Mouse (Mus musculus) embryo, embryonic 11.5 days (tissue): ENCODE data around the gene Dpp6.

Experiments
- DNase-seq: peaks from one replicate; pipeline ENCODE4 v3.0.0-alpha.2; 2012; ENCODE audit warnings: low read depth, low spot score

The Dpp6 gene

DNA sequence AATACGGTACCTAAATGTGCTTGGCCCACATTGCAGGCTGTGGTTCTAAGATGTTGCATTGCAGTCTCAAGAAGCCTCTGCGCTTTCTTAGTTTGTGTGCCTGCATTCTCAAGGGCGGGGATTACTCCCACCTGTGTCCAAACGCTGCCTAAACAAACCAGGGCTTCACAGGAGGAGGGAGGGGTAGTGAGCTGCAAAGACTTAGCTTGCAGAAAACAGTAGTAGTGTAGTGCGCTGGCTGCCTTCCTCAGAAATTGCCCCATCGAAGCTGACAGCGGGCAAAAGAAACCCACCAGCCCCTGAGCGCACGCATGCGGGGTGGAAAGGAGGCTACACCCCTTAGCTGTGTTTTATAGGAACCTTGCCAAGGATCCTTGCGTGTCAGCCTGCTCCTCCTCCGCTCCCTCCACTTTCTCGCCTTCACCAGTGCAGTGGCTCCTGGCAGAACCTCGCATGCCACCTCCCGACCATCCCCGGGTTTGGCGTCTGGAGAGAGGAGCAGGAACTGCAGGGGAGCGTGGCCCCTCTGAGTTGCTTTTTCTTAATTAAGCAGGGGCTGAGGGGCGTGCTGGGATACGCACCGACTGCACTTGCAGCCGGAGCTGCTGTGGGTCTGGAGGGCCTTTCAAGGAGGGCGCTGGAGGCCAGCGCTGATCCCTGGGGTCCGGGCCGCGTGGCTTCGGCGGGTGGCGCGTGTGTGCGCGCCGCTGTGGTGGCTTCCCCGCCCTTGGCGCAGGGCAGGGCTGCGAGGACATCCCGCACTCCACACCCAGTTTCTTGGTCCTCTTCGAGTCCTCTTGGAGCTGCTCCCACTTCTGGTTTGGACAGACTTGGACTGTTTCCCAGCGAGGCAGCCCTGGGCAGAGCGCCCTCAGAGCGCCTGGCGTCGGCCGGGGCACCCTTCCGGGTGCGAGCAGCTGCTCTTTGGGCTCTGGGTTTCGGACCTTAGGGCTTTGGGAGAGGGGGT lies at the start of gene Dpp6:
TSS of gene Dpp6 (plus strand) at position 229 of the 967 bp plus-strand sequence.
- no peak for DNase-seq

DNA sequence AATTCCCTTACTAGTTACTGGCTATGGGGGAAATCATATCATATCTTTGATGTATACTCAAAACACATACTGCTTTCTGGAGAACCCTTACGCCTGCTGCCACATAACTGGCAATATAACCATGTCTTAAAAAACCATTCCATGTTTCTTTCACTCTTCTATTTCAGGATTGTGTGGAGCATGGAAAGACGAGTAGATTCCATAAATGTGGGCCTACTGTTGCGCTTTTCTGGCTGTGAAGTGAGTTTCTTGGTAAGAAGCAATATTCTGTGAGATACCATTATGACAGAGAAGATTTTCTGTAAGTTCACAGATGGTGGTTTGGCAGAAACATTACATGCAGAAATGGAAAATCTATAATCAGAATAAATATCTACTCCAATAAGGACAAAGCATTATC lies 33.0 kb upstream of the Dpp6 start:
- no peak for DNase-seq

DNA sequence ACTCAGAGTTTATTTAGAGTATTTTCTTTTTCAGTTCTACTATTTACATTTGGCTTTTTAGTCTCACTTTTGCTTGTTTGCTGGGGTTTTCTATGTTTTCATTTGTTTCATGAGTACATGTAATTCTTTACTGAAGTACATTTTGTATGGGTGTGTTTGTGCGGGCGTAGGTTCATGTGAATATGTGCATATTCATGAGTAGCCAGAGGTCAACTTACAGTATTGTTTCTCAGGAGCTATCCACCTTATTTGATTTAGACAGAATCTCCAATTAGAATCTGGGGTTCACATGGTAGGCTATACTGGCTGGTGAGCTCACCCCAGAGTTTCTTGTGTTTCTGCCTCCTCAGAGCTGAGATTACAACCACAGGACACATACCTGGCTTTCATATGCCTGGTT lies 21.5 kb upstream of the Dpp6 start:
- no peak for DNase-seq

GRCm38 (mm10) chr5:26835972-26836371 lies 19.0 kb downstream of the Dpp6 start:
- no peak for DNase-seq

GRCm38 (mm10) chr5:26841151-26841550 lies 24.1 kb downstream of the Dpp6 start:
- DNase-seq: no peak

- no peak for DNase-seq
Measured at GRCm38 (mm10) chr5:26854746-26855145, 37.7 kb downstream of the Dpp6 start.

DNA sequence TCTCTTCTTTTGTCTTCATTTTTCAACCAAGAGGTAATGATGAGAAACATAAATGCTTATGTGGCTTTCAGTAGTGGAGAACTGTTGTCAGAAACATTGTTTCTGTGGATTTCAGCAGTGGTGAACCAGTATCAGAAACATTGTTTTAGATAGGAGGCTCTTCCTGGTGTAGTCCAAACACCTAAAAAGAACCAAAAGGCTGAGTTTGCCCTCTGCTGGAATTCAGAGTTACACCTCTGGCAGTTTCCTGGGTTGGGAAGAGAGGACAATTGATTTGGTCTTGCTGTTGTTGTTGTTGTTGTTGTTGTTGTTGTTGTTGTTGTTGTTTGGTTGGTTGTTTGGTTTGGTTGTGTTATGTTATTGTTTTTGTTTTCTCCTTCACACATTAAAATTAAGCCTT lies 58.4 kb downstream of the Dpp6 start:
- DNase-seq: no peak

GRCm38 (mm10) chr5:26887496-26887895 lies 70.5 kb downstream of the Dpp6 start:
- no peak for DNase-seq

DNA sequence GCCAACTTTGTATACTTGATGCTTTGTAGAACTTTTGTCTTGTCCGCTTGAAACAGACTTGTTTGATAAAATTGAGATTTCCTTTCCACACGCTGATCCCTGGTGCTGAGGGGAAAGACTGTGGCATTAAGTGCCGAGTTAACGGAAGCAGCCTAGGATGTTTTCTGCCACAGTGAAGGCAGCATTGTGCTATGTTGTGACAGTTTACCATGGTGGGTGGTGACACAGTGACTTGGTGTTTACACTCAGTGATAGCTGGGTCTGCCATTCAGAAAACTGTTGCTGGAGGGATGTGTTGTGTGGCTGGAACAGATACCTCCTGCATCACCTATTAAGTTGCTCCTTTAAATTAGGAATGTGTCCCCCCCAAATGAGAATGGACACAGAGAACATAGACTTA lies 71.1 kb downstream of the Dpp6 start:
- no peak for DNase-seq

GRCm38 (mm10) chr5:26894346-26894745 lies 77.3 kb downstream of the Dpp6 start:
- DNase-seq: peak; percentile 24

DNA sequence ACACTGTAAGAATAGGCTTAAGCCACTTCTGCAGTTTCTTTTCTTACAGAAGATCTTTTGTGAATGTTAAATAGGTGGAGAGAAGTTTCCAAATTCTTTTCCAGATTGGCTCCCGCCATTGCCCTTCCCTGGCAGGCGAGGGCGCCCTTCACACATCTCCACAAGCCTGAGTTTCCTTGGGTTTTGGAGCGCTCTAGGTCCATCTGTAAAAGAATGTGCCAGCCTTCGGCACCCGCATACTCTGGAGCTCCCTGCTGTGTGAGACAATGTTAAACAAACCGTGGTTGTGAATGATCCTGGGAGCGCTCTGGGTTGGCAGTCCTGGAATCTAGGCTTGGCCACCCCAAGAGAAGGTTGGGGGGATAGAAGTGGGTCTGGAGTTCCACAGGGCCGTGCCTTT lies 86.8 kb downstream of the Dpp6 start:
- DNase-seq: peak; percentile 2

- peak; percentile 37 for DNase-seq
Measured at GRCm38 (mm10) chr5:26904324-26905041, 87.5 kb downstream of the Dpp6 start.

GRCm38 (mm10) chr5:26907151-26907550 lies 90.1 kb downstream of the Dpp6 start:
- no peak for DNase-seq

GRCm38 (mm10) chr5:26908612-26909011 lies 91.6 kb downstream of the Dpp6 start:
- DNase-seq: no peak

DNA sequence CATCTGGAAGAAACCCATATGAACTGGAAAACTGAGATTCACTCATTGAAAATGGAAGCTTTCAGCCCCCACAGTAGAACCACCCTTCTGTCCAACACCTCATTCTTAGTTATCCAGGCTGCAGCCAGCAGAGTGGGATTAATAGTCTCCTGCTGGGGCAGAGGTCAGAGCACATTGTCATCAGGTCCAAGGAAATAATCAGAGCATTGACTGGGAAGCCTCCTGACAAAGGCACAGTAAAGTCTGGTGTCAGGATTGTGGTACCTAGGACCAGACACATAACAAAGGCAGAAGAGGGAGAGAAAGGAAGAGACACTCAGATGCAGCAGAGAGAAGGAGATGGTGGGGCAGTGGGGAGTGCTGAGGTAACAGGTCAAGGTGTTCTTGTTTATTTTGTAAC lies 93.3 kb downstream of the Dpp6 start:
- DNase-seq: no peak

DNA sequence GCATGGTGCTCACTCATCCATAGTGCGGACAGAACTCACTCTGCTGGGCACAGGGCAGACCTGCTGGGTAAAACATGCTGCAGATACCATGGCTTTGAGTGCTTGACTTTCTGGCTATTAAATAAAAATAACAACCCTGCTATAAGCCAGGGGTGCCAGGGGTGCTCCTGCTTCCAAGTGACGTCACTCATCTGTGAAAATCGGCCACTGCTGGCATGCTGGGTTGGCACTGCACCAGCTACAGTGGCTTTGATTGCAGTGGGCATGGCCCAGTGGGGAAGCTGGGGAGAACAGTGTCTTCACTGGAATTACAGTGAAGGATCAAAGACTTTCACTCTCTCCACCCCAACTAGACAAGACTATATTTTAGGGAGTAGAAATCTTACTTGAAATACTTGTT lies 95.0 kb downstream of the Dpp6 start:
- DNase-seq: no peak

GRCm38 (mm10) chr5:26918763-26919162 lies 101.8 kb downstream of the Dpp6 start:
- no peak for DNase-seq

DNA sequence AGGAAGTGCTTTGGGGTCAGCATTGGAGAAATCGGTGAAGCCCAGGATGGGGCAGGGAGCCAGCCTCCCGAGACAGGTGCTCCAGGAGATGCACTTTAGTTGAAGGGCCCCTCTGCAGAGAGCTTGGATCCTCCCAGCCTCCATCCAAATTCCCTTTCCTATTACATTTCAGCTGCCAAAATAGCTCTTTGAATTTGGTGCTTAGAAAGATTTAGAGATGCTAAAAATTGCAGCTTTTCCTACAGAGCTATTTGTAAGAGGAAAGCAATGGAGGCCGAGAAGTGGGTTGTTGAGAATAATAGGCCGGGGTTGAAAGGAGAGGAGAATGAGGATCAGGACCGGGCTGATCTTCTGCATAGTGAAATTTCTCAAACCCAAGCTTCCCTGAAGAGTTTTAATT lies 107.5 kb downstream of the Dpp6 start:
- DNase-seq: no peak

DNA sequence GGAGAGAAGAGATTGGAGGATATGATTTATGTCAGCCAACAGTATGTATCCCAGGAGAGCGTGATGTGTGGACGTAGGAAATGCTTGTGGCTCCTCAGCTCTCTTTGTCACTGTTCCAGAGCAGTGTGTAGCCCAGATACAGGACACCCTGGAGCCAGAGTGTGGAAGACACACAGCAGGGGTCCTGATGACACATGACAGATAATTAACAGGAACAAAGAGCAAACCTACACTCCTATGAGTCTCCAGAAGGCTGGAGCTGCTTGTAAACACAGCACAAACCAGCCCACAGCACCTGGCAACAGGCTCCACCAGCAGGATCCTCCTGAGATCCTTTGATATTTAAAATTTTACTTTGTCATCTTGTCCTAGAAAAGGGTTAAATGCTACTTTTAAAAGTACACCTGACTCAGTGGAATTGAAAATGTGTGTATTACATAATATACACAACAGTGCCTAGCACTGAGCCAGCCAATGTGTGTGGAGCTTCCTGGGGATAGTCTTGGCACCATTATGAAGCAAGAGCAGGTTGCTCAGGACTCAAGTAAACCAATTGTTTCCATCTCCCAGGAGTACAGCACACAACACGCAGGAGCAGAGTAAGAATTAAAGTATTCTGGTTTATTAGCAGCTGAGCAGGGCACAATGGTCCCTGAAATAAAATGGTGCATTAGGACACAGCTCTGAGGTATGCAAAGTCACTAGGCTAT lies 115.6 kb downstream of the Dpp6 start:
- no peak for DNase-seq

DNA sequence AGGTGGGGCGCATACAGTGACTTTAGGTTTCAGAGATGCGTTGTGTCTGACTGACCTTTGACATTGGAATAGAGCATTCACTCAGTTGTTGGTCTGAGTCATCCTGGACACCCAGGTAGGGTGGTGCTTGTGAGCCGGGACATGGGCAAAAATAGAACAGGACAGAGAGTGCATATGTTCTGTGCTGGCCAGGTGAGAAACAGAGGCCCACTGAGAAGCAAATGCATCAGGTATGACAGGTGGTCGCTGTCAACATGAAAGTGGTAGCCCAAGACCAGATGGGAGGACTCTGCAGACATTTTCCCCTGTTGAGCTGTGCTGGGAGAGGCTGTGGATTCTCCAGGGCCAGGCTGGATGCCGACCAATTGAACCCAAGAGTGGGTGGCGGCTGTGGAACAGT lies 117.9 kb downstream of the Dpp6 start:
- DNase-seq: no peak

DNA sequence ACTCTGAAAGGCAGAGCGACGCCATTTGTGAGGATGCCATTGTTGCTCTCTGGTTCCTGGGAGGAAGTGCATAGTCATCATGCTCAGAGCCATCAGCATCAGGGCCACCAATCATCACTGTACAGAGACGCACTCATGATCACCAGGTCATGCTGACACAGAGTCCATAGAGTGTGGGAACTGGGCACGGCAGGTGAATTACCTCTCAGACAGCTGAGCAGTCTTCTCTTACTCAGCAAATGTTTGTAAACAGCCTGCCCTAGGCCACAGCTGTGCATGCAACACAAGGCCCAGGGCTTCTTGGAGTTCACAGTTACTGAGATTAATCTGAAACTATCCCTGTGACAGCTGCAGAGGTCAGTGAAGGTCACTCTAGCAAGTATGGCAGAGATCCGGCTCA lies 124.5 kb downstream of the Dpp6 start:
- no peak for DNase-seq
